Mouse (Mus musculus): Measurements from ENCODE around the gene Itgb7.
"Not testable (repeated sequence)": the region's sequence is repeated elsewhere in the genome, so short reads cannot be mapped to it uniquely, and the experiment has no call there.

The Itgb7 gene

GRCm38 (mm10) chr15:102225619-102226018 is 6.1 kb downstream of the Itgb7 start:
- not testable (repeated sequence) for DNase-seq (ENCODE audit: low spot score)

DNA sequence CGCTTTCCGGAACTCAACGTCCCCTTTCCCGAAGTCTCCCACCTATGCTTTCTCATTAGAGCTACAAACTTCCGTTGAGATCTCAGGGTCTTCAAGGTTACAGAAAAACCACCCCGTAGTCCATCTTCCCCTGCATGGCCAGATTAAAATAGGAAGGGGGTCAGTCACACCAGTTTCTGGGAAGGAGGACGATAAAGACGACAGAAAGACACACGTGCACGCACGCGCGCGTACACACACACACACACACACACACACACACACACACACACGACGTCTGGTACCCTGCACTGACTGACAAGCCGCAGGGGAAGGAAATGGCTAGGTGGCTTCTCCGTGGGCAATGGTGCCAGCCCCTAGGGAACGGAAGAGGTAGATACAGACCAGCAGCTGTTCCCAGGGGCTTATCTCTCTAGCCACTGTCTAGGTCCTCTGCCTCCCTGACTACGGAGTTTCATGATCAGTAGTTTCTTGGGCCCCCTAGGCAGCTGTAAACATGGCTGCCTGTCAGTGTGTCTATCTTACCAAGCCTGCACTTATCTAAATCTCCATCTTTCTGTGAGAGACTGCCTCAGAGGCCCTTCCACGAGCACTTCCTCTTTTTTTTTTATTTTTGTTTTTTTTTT is 6.6 kb downstream of the Itgb7 start:
- no peak for DNase-seq (ENCODE audit: low spot score)

- DNase-seq (ENCODE audit: low spot score) = peak; percentile 79
Observed at GRCm38 (mm10) chr15:102224186-102224991, 7.4 kb downstream of the Itgb7 start.

DNA sequence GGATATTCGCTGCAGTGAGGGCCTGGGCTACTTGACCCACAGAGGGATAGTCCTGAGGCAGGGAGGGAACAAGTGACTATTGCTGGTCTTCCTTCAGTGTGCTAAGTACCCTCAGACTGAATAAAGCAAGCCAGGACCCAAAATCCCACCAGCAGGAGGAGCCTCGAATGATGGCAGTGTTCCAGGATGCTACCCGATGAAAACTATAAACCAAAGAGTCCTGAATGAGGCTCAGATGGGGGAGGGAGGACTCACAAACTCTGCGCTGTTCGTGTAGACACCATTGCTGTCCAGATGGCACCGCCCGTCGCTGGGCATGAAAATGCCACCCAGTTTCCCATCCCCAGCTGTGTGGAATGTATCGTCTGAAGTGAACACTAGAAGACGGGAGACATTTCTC is 9.4 kb downstream of the Itgb7 start:
- DNase-seq (ENCODE audit: low spot score) = no peak

DNA sequence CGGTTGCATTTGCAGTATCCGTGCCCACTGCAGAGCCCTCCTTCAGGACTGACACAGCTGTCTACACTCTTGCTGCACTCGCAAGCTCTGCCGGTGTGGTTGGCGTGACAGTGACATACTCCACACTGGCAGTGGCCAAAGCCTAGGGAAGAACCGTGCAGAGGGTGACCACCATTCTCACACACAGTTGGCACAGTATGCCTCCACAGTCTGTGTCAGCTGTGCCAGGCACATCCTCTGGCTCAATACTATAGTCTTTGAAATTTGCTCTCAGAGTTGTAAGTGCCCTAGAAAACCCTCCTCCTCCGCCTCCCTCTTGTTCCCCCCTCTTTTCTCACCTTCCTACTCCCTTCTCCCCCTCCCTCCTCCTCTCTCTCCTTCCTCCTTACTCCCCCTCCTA is 14.4 kb downstream of the Itgb7 start:
- no peak for DNase-seq (ENCODE audit: low spot score)

- no peak for DNase-seq (ENCODE audit: low spot score)
Observed at GRCm38 (mm10) chr15:102216459-102217228, 15.1 kb downstream of the Itgb7 start.

- no peak for DNase-seq (ENCODE audit: low spot score)
Observed at GRCm38 (mm10) chr15:102215624-102216023, 16.1 kb downstream of the Itgb7 start.

GRCm38 (mm10) chr15:102214132-102214531 is 17.6 kb downstream of the Itgb7 start:
- DNase-seq (ENCODE audit: low spot score) = no peak

GRCm38 (mm10) chr15:102211895-102212294 is 19.8 kb downstream of the Itgb7 start:
- DNase-seq (ENCODE audit: low spot score) = no peak

- DNase-seq (ENCODE audit: low spot score) = no peak
Observed at GRCm38 (mm10) chr15:102210816-102211215, 20.9 kb downstream of the Itgb7 start.

- no peak for DNase-seq (ENCODE audit: low spot score)
Observed at GRCm38 (mm10) chr15:102209114-102209513, 22.6 kb downstream of the Itgb7 start.

- no peak for DNase-seq (ENCODE audit: low spot score)
Observed at GRCm38 (mm10) chr15:102208092-102208561, 23.6 kb downstream of the Itgb7 start.

DNA sequence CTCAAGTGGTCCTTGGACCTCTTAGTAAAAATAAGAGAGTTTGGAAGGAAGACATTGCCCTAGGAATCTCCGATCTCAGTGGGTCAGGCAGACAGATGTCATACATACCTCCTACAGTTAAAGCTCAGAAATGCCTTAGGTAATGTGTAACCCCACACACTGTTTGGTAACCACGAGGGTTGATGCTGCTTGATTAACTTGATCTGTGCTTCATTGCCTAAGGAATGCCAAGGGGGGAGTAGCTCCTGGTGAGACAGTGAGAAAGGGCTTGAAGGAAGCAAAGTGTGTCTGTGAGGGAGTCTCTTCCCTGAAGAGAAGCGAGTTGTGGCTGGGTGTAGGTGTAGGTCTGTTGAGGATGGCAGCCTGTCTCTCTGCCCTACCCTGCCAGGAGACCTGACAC is 24.4 kb downstream of the Itgb7 start:
- no peak for DNase-seq (ENCODE audit: low spot score)

- DNase-seq (ENCODE audit: low spot score) = no peak
Observed at GRCm38 (mm10) chr15:102205779-102206178, 26.0 kb downstream of the Itgb7 start.

DNA sequence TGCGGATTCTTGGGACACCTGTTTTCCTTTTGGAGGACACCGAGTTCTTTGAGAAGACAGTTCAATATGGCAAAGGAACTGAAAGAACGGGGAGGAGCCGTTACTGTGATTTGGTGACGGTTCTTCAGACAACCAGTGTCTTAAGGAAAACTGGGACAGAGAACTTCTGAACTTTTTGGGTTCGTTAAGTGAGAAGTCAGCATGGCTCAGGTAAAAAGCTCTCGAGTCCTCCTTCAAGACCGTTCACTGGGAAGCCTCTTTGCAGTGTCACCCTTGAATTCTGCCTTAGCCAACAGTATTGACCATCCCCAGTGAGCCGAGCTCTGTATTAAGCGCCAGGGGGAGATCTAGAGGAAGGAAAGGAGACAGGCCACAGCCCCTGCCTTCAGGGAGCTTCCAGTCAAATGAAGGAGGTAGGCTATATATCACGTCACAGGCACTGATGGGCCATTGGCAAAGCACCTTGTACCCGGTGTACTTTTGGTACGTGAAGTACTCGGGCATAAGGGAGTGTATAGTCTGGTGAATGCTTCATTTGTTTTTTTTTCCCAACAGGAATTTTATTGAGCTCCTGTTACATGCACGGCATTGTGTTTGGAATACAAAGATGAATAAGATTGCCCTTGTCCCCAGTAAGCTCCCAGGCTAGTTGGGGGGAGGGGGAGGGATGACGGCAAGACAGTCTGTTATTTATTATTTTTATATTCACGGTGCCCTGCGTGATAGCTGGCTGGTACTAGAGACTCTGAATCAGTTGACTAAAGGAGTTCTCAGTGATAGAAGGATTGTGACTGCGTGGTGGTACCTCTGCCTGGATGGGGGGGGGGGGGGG is 26.9 kb downstream of the Itgb7 start, which contains the start of gene Csad:
Csad (minus strand) TSS at position 51 of the 832 bp plus-strand sequence.
- no peak for DNase-seq (ENCODE audit: low spot score)

GRCm38 (mm10) chr15:102203835-102204381 is 27.8 kb downstream of the Itgb7 start:
- DNase-seq (ENCODE audit: low spot score) = peak; percentile 60

DNA sequence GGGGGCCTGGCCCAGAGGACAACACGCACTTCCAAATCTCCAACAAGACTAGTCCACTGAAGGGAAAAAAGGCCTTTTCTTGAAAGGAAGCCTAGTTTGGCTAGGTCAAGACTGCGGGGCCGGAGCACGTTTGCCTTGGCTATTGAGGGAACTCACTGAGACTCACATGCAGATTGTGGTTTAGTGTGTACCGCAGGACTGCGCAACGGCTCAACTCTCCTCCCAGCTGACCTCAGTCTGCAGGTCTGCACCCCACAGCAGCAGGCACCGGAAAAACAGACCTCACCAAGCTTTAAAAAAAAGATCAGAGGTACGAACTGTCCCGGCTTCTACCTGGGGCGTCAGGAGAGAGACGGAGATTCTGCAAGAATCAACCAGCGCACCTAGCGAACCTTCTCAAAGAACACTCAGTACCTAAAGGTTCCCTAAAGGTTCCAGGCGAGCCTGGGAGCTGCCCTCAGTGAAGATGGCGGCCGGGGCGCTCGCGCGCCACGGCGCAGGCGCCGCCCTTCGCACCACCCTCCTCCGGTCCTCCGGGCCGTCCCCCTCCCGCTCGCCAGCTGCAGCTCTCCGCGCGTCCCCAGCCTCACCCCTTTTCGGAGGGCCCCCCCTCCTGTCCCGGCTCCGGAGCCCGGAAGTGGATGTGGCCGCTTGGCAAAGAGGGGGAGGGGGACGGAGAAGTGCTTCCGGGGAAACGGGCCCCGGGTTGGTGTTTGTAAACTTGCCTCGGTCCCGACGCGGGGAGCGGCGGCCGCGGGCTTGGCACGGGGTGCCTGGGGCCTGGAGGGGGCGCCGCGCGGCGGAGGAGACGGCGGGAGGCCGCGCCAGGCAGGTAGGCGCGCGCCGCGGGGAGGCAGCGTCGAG is 28.5 kb downstream of the Itgb7 start, which contains the start of gene Zfp740:
Zfp740 (plus strand) TSS at position 279 of the 864 bp plus-strand sequence.
- DNase-seq (ENCODE audit: low spot score) = peak; percentile 88

- no peak for DNase-seq (ENCODE audit: low spot score)
Observed at GRCm38 (mm10) chr15:102198841-102199240, 32.9 kb downstream of the Itgb7 start.

GRCm38 (mm10) chr15:102195373-102195772 is 36.4 kb downstream of the Itgb7 start:
- DNase-seq (ENCODE audit: low spot score) = no peak

DNA sequence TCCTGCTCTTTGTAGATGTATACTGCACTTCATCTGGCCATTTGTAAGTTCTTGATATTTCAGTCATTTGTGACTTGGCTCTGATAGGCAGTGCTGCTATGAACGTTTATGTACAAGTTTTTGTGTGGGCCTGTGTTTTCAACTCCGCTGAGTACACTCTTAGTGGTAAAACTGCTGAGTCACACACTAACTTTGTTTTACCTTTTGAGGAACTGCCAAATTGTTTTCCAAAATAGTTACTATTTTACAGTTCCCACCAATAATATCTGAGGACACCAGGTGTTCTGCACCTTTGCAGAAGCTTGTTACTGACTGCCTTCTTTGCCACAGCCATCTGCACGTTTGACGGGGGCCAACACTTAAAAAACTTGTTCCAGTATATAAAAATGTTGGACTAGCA is 37.3 kb downstream of the Itgb7 start:
- DNase-seq (ENCODE audit: low spot score) = no peak
